Comparison of ENCODE assay signal across 18 mouse cellular contexts in the genomic region with DNA sequence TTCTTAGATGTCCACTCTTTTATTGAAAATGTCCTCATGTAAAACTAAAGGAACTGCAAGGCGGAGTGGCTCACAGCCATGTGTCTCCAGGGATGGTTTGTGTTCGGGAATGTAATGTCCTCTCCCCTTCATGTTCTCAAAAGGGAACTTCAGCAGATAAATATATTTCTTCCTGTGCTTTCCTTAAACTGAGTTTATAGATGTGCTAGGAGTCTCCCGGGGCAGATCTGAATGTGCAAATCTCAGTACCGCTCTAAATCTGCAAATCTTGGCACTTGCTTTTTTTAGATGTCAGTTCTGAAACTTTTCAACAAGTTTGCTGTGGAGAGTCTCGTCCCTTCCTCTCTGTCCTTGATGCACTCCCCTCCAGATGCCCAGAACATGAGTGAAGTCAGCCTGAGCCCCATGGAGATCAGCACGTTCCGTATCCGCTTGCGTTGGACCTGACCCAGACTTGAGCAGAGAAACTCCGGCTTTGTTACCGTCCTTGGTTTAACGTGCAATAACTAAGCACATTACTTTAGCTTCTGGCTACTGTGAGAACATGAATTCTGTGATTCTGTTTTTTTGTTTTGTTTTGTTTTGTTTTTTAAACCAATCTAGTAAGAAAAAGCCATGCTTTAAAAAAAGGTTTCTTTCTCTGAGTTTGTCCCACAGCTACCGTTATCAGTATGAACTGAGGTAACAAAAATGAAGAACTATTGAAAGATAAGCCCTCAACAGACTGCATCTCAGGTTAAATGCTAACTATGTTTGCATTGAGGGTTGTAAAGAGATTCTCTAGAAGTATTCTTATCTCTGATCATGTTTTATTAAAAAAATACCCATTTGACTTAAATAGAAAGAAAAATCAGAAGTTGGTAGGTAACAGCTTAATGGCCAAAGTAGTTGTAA.
DNase-seq lines count a peak whose midpoint lies in the region; TF ChIP-seq lines count a peak whose summit lies in the region.
"Had no signal": no experiment of that assay in that cellular context is flagged by ENCODE, and none has a peak within 500 bp of the region (broad histone marks: within the 10 kb centered on the region; RNA-seq: fewer than 3 reads in every experiment).

No protein-coding gene starts in this region.

- no peak overlapping the region for H3K27ac ChIP-seq in kidney, adult 2 months (ENCODE audit: insufficient read depth, low read depth, low read length)
- H3K27ac ChIP-seq: embryonic facial prominence, embryonic 12.5 days; limb, embryonic 12.5 days; liver, embryonic 13.5 days had no signal

- H3K27me3 ChIP-seq in kidney, adult 2 months (replicated peaks; ENCODE audit: control insufficient read depth, insufficient read depth, low read length): no peaks in the 10 kb centered on the region
- H3K27me3 ChIP-seq: CH12.LX; embryonic facial prominence, embryonic 12.5 days; limb, embryonic 12.5 days; liver, embryonic 13.5 days had no signal

- TF ChIP-seq POLR2A in kidney, adult 2 months (IDR thresholded peaks at IDR 0.05; ENCODE audit: low read depth, low read length): no peak

- DNase-seq in gastrocnemius, adult 18-20 months (ENCODE audit: low spot score): peak; percentile 48
- no peak for DNase-seq in gastrocnemius, postnatal 10 days
- peak; percentile 25 for DNase-seq in kidney, adult 2 months
- no peak for DNase-seq in kidney, adult 9 months
- peak; percentile 58 for DNase-seq in testis, postnatal 14 days (ENCODE audit: low spot score)
- no peak for DNase-seq in testis, postnatal 10 days (ENCODE audit: low spot score)
- no peak for DNase-seq in urinary bladder, postnatal 14 days (ENCODE audit: low spot score)
- no peak for DNase-seq in cerebellum, postnatal 10 days
- DNase-seq: cerebellum, adult 9-11 months; kidney, adult 18-20 months; liver, embryonic 13.5 days; lung, embryonic 14.5 days; lung, postnatal 36 days; retina, postnatal 1 day; thymus, adult 2 months had no signal

- no peaks in the 10 kb centered on the region; the same call in 1 of the 2 replicates for H3K36me3 ChIP-seq in kidney, adult 2 months (ENCODE audit: control insufficient read depth, insufficient read depth, low read length)

- H3K4me3 ChIP-seq in kidney, adult 2 months (ENCODE audit: insufficient read depth, low read depth, low read length): no peak overlapping the region
- H3K4me3 ChIP-seq: embryonic facial prominence, embryonic 12.5 days; limb, embryonic 12.5 days; liver, embryonic 13.5 days had no signal

- H3K4me1 ChIP-seq in kidney, adult 2 months (ENCODE audit: control insufficient read depth, insufficient read depth, low read length): no peaks in the 10 kb centered on the region
- H3K4me1 ChIP-seq: embryonic facial prominence, embryonic 12.5 days; limb, embryonic 12.5 days had no signal

- TF ChIP-seq CTCF in kidney, adult 2 months (conservative IDR thresholded peaks at IDR 0.05; ENCODE audit: insufficient read depth, insufficient read length, low read depth, low read length): no peak

- 81% methylated on average over 13 of the region's 13 CpGs for WGBS in kidney, adult 2 months

Comparison
In these comparisons a context has a peak if more than half of its experiments do, and no peak if none do; other contexts are left out.
1. DNase-seq: peak in gastrocnemius, adult 18-20 months (single experiment), kidney, adult 2 months (single experiment) and testis, postnatal 14 days (single experiment); none in gastrocnemius, postnatal 10 days (single experiment), kidney, adult 9 months (single experiment), testis, postnatal 10 days (single experiment), urinary bladder, postnatal 14 days (single experiment) and cerebellum, postnatal 10 days (0 of 2).